Mouse (Mus musculus) bone marrow, adult 2 months (tissue): ENCODE results near the gene Pitpnb. TPM values are rescaled to one million over a fixed set of nuclear protein-coding genes. Genes with fewer than 3 reads are reported as not detected.

Experiments
- H3K27ac ChIP-seq: fragments of 200-500 bp; 2 replicates; pipeline ENCODE4 v1.5.1; 2012; ENCODE audit warnings: low read depth, mild to moderate bottlenecking, control low read depth, inconsistent platforms, low read length; ENCODE audit not compliant: control insufficient read depth, poor library complexity, insufficient read depth
- H3K4me1 ChIP-seq: fragments of 200-500 bp; 2 replicates; pipeline ENCODE4 v1.6.1; 2011; ENCODE audit warnings: low read length; ENCODE audit not compliant: control insufficient read depth, insufficient read depth
- H3K4me3 ChIP-seq: fragments of 200-500 bp; replicated peaks from 2 replicates; pipeline ENCODE3; 2011; ENCODE audit warnings: mild to moderate bottlenecking, low read depth, low read length, control low read depth; ENCODE audit not compliant: control insufficient read depth
- CTCF ChIP-seq: fragments of 200-500 bp; IDR thresholded peaks from 2 replicates; pipeline ENCODE4 v1.5.1; 2011; ENCODE audit warnings: low read length, control low read depth; ENCODE audit not compliant: control insufficient read depth, insufficient read depth
- POLR2A ChIP-seq: fragments of 200-500 bp; IDR thresholded peaks from 2 replicates; pipeline ENCODE4 v1.6.1; 2011; ENCODE audit warnings: low read depth, mild to moderate bottlenecking, control low read depth, low read length, borderline replicate concordance; ENCODE audit not compliant: control insufficient read depth
- WGBS: fragments of 180-500 bp; shearing (Covaris S2); methylation state at CpG from one replicate; pipeline ENCODE4 v1.1.7; 2018; 5-methylcytosine and 5-hydroxymethylcytosine counted together
- polyA plus RNA-seq: library from polyadenylated mRNA; stranded (reverse); fragments of >200 nt; gene quantifications from 2 replicates; pipeline ENCODE4 v1.2.4, GENCODE M21; 2011; ENCODE audit warnings: low replicate concordance; ENCODE audit not compliant: missing spikeins, insufficient read depth, insufficient read length

Pitpnb gene
- polyA plus RNA-seq, 1 experiment: 25.5 TPM

DNA sequence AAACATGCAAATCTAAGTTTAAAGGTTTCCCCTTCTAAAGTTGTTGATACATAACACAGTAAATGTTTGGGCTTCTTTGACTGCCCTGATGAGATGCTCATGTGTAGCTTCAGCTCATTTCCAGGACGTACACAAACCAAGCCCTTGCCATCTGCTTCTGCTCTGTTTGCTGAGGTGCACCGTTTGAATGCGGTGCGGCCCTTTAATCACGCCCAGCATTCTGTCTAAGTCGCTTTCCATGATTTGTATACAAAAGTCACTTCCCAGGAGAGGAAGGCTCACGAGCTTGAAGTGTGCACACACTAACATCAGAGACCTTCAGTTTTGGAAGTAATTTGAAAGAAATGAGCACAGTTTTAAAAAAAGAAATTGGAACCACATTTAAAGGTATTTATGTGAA, 31.3 kb downstream of the Pitpnb start:
- no peak overlapping the region for H3K4me3 ChIP-seq
- TF ChIP-seq POLR2A (no peak), CTCF (no peak)
- no peak overlapping the region for H3K27ac ChIP-seq
- WGBS: 88% methylated on average over 7 of the region's 7 CpGs
- no peaks in the 10 kb centered on the region for H3K4me1 ChIP-seq

DNA sequence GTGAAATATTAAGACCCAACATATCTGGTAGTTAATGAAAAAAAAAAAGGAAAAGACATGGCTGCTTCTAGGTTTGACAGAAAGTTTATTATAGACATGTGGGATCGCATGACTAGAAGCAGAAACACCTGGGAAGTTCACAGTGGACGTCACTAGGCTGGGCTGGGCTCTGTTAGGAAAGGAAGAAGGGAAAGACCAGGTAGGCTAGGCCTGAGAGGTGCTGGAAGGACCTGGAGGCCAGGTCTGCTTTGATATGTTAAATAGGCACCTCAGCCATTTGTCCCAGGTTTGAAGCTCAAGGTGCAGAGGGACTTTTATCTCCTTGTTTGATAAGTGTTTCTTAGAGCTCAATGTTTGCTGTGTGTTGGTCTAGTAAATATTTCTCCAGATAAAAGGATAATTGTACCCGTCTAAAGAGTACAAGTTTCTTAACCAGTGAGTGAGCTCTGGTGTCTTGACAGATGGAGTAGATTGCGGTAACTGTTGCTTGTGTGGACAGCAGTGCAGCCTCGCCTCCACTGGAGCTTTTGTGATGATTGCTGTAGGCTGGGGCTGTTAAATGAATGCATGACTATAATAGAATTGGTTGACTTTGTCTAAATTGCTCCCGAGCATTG, 33.0 kb downstream of the Pitpnb start:
- Histone ChIP-seq H3K4me1 (no peaks in the 10 kb centered on the region), H3K27ac (no peak overlapping the region), H3K4me3 (no peak overlapping the region)
- WGBS: 84% methylated on average over 6 of the region's 6 CpGs
- TF ChIP-seq POLR2A: no peak
- no peak for TF ChIP-seq CTCF

DNA sequence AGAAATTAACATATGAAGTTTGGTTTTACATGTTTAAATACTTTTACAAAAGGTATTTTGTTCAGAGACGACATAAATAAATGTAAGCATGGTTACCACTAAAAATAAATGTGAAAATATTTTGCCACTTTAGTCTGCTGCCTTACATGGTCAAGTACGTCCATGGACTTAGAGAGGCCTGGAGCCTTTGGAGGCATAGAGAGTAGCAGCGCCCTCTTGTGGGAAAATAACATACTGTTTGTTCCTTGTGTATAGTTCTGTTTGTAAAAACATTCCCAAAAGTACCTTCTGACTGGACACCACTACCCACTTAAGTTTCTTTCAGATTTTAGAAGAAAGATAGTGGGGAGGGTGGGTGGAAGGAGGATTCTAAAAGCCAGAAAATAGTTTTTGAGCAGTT, 34.0 kb downstream of the Pitpnb start:
- no peak for TF ChIP-seq POLR2A
- TF ChIP-seq CTCF: peak; percentile 34; the same call in 1 of the 2 replicates
- WGBS: 51% methylated on average over 3 of the region's 3 CpGs
- no peaks in the 10 kb centered on the region for H3K4me1 ChIP-seq

DNA sequence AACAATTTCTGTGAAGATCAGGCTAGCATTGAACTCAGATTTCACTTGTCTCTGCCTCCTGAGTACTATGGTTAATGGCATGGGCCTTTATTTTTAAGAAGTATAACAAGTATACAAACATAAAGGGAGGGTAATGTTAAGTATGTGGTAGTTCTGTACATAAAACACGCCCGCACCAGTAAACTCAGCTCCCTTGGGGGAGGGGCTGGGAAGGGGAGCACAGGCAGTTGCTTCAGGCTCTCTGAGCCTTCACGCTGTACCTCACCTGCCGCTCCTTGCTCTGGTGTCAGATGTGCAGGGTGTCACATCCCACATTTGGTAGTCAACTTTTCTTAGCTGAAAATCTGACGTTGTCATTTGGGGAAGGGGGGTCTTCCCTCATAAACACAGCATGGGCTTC, 35.6 kb downstream of the Pitpnb start:
- no peak overlapping the region for H3K4me3 ChIP-seq
- no peak overlapping the region for H3K27ac ChIP-seq
- no peaks in the 10 kb centered on the region for H3K4me1 ChIP-seq
- TF ChIP-seq CTCF (no peak), POLR2A (no peak)
- WGBS: 86% methylated on average over 5 of the region's 5 CpGs

More for the DNA sequence above, 34.0 kb downstream of the Pitpnb start:
- Histone ChIP-seq H3K27ac (no peak overlapping the region), H3K4me3 (no peak overlapping the region)

DNA sequence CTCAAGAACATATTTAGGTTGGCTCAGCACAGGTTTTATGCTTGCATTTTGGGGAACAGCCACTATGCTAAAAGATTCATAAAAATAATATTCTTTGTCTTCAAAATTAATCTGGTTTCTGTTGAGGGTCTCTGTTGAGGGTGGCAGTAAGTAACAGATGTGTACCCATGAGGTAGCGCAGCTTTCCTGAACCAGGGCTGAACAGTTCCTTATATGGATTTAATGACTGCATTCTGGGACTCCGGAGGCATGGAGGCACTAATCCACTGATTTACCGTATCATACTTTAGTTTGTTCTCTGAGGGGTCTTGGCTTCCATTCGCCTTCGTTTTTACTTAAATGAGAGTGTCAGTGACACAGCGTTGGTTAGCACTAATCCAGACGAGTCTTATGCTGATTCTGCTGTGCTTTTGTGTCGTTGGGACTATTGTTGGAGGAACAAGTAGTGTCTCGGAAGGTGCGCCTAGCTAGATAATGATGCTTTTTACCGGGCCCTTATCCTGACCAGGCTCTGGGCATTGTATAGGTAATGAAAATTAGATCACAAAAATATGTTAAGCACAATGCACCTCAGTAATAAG, 37.5 kb downstream of the Pitpnb start:
- no peaks in the 10 kb centered on the region; the same call in 1 of the 2 replicates for H3K4me1 ChIP-seq
- 91% methylated on average over 11 of the region's 11 CpGs for WGBS
- no peak for TF ChIP-seq CTCF
- no peak for TF ChIP-seq POLR2A
- no peak overlapping the region for H3K4me3 ChIP-seq
- no peak overlapping the region for H3K27ac ChIP-seq

DNA sequence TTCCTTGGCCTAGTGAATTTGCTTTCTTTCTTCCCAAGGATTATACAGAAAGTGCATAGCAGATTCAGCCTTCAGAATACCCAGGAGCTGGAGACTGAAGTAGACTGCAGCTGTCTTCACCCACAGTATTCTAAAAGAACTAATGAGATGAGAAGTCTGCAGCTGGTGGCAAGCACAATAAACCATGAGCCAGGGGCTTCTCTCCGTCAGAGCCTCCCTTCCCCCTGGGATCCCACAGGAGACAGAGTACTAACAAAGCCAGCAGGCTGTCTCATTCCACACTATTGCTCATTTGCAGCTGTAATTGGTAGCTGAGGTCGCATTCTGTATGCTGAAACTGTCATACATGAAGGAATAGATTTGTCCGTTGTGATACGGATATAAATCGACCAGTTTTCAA, 38.0 kb downstream of the Pitpnb start:
- Histone ChIP-seq H3K4me3 (no peak overlapping the region), H3K4me1 (no peaks in the 10 kb centered on the region; the same call in 1 of the 2 replicates), H3K27ac (no peak overlapping the region)
- TF ChIP-seq CTCF (no peak), POLR2A (no peak)
- WGBS: 93% methylated on average over 5 of the region's 5 CpGs

DNA sequence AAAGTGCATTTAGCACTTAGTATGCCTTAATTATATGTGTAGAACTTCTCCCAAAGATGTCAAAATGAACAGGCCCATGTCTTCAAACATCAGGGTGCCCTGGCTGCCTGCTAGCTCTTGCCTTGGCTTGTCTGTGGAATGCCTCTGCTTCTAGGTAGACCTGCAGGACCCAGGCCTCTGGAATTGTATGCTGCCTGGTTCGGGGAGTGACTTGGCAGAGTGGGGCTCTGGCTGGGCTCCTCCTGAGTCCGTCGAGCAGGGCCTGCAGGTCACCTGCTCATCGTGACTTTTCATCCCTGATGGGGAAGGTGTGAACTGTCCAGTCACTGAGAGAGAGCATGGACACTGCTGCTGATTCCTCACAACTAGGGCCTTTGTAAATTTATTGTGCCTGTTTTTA, 45.1 kb downstream of the Pitpnb start:
- no peak overlapping the region for H3K27ac ChIP-seq
- 90% methylated on average over 4 of the region's 4 CpGs for WGBS
- no peaks in the 10 kb centered on the region; the same call in 1 of the 2 replicates for H3K4me1 ChIP-seq
- TF ChIP-seq CTCF (no peak), POLR2A (no peak)
- no peak overlapping the region for H3K4me3 ChIP-seq

DNA sequence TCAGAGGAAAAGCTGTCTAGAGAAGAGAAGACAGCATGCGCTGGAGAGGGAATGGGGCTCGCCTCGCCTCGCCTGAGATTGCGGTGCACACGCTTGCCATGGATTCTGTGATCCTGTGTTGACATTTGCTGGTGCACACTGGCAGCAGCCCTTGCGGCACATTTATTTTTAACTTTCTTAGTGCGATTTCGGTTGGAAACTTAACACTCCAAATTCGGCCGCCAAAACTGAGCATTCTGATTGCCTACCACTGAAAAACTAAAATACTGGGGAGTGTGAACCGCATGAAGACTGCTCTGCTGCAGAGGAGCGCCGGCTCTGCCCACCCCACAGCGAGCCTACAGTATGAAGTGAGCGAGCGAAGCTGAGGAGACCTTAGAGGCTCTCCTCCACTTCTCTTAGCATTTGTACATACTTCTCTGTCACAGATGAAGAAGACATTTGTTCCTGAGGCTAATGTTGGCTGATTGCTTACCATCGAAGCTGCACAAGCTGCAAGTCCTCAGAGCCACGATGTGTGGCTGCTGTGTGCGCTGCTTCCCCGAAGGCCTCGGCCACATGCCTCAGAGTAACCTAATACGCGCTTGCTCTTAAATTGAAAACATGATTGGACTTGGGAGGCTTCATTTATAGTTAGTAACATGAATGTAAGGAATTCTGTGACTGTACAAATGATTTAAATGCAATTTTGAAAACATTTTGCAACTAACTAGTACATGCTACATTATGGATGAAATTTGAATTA, 45.9 kb downstream of the Pitpnb start:
- WGBS: 93% methylated on average over 24 of the region's 24 CpGs
- Histone ChIP-seq H3K4me3 (no peak overlapping the region), H3K27ac (no peak overlapping the region), H3K4me1 (no peaks in the 10 kb centered on the region; the same call in 1 of the 2 replicates)
- TF ChIP-seq POLR2A (no peak), CTCF (no peak)
